Mouse (Mus musculus): ENCODE measurements at regions not wholly inside any gene's neighbourhood (a gene's known extent, or its start where the extent isn't known, plus 50 kb on each side); places are given as distances from the start of the nearest gene placed in this dataset.

DNA sequence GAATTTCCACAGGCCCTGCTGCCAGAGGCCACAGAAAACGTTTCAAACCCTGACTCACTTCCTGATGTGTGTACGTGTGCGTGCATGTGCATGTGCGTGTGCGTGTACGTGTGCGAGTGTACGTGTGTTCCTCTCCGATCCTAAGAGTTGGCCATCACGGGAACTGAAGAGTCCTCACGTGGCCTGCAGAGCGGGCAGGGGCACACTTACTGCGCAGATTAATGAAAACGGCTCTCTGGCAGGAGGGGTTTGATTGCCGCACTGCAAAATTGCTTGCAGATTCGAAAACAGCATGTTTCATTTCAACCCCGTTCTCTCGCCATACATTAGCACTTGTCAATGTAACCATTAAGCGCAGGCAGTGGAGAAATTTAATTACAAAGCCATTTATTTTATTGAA is 135.0 kb upstream of the Six2 start:
- DNase-seq: no peak

DNA sequence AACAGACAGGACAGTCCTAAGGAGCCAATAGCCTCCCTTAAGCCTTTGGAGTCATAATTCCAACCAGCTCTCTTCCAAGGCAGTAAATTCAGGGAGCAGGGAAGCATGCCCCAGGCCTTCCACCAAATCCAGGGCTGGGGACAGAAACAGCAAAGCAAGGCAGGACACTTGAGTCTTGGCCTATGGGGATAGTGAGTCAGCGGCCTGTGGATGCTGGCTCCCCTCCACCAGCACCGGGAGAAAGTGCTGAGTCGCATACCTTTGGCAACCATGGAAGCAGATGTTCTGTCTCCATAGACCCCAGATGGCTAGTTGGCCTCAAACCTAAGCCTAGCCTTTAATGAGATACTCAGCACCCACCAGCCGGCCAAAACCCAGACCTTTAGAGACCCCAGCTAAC is 133.8 kb upstream of the Six2 start:
- no peak for DNase-seq

DNA sequence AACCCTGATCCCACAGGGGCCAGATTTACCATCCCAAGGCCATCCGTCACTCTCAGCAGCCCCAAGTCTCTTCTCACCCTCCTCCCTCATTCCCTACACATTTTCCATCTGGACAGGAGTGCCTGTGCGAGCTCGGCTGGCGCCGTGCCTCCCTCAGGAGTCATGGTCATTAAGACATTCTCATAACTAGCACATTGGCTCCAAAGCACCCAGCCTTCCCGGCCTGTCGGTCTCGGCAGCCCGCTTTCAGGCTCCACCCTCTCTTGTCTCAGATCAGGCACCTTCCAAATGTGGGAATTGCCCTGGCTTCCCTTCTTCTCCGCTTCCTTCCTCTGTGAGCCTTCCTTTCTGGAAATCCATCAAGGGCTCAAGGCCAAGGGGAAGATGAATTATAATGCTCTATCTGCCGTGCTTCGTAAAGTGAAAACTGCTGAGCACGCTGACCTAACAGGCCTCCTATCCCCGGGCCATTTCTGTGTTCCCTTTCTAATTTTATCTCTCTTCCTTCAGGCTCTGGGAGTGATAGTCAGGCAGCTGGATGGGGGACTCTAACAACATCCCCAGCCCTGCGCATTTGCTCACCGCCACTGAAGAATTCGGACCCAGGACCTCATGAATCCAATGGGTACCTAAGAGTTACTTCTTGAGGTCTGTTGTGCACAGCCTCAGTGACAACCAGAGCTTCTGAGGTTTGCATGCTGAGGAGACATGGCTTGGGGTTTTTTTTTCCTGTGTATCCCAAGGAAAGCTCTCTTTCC is 130.2 kb upstream of the Six2 start:
- DNase-seq: no peak

DNA sequence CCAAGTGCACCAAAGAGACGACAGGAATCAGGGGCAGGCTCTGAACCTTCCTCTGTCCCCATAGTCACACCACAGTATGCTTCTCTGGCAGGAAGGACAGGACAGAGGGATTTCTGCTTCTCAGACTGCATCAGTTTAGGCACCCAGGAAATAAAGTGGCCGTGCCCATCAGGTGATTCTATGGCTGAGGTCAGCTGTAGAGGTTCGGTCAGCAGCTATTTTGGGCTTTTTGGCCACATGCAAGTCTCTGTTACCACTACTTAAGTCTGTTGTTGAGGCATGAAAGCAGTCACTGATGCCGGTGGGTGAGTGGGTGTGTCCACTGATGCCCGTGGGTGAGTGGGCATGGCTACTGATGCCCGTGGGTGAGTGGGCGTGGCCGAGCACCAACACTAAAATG is 128.4 kb upstream of the Six2 start:
- DNase-seq: no peak

DNA sequence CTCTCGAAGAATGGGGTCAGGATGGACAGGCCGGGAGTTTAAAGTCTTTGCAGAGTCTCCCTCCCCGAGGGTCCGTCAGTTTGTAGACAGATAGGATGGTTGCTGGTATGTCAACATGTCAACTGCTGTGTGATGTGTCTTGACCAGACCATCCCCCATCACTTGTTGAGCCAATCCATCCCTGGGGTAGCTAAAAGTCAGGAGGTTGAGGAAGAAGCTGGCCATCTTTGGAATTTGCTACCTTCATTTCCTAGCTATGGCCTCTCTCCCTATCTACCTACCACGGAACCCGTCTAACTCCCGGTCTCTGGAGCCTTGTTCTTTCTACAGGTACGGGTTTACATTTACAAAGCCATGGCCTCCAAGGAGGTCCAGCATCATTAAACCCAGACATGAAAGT is 128.0 kb upstream of the Six2 start:
- DNase-seq: no peak

DNA sequence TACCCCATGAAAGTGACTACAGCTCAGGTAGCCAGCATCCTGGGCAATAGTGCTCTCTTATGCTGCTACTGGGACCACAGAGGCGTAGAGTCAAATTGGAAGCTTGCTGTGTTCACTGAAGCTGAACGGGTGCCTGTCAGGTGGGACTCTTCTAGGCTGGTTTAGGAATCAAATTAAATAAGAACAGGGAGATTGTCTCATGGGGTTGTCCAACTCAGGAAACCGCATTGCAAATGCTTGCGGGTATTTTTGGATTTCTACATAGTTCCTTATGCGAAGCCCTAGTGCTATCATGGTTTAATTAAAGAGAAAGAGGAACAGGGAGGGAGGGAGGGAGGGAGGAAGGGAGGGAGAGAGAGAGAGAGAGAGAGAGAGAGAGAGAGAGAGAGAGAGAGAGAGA is 120.5 kb upstream of the Six2 start:
- no peak for DNase-seq

DNA sequence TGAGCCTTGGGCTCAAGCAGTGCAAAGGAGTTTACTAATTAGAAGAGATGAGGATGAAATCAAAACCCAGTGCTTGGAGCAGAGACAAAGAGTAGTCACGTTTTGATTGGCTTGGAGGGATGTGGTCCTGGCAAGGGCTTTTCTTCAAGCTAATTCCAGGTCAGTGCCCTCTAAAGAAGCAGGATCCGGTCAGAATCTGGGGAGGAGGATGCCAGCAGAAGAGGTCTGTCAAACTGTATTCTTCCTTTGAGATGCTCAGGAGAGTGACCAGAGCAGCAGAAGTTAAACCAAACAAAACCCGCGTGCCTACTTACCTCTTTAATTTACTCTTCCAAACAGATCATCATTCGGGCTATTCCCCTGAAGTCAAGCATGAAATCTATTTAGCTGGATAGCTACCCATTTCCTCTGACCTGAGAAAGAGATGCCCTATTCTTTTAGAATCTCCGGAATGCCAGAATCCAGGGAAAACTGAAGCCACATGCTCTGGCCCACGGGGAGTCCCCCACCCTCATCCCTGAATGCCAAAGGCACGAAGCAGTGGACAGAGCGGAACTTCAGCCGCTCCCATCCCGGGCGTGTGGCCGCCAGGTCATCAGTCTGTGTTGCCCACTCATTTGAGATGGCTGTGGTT is 117.8 kb upstream of the Six2 start:
- no peak for DNase-seq

DNA sequence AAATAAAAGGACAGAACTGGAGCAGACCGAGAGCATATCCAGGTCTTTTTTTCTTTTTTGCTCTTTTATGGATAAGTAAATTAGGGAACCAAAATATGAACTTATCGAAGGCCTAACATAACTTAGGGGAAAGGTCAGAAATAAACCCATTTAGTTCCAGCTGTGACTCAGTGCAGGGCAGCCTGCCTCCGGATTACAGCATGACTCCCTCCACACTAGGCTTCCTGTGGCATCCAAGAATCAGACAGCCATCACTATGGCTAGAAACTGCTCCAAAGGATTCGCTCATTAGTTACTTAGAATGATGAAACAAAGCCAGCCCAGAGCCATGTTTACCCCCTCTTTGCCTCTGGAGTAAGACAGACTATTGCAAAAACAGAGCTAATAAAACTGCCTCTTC is 116.6 kb upstream of the Six2 start:
- DNase-seq: no peak

DNA sequence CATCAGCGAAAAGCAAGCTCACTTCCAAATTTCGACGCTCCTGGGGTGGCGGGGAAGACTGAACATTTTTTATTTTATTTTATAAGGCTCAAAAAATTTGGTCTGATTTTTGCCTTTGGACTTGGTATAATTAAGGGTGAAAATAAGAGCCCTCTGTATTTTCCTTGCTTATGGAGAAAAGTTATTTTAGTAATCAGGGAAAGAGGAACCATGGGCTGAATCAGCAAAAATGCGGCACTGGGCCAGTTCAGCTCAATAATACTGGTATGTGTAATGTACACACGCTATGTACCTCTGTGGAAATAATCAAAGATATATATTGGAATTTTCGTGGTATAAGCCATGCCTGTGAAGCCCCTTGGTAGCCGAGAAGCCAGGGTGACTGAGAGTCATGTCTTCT is 113.7 kb upstream of the Six2 start:
- no peak for DNase-seq

DNA sequence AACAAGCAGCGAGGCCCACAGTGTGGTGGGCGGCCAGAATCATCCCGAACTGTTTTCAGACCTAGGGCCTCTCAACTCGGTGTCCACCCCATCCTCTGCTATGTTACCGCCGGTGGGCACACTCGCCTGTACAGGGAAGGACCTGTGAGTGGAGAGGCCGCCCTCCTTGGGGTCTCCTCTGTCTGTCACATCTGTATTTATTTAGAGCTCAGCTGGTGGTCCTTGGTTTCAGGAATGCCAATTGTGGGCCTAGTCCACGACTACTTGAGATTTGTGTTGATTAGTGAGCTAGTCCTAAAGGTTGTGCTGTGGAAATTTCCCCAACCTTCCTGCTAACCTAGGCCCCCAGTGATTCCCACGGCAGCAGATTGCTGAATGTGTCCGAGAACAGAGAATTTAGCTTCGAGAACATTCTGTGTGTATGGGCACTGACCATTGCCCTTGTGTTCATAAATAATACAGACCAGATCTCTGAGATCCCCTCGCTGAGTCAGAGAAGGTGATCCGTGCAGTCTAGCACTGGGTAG is 113.1 kb upstream of the Six2 start:
- DNase-seq: no peak

DNA sequence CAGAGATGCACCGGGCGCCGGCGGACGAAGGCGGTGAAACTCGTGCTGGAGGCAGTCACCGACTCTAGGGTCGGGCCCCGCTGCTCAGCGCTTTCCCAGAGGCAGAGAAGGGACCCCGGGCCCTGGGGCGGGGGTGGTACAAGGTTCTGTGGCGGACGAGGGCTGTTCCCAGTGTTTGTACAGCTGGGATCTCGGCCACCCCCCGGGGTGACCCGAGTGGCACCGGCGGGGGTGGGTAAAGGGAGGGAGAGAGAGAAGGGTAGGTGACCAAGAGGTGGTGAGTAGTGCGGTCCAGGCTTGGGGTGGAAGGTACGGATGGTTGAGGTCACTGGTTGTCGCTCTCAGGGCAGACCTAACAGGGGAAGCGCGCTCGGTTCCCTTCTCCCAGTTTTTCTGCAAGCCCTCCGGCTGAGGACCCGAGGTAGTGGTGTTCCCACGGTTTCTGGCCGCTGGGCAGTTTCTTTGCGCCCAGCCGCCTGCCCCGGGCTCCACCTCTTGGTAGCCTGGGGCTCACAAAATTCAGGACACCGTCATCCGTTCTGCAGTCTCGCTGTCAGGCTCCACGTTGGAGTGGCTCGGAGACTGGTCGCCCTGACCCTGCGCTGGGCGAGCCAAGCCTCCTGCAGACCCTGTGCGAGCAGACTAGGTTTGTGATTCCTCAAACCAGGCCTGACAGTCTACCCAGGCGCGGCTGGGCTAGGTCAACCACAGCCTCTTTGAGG is 112.4 kb upstream of the Six2 start:
- no peak for DNase-seq

DNA sequence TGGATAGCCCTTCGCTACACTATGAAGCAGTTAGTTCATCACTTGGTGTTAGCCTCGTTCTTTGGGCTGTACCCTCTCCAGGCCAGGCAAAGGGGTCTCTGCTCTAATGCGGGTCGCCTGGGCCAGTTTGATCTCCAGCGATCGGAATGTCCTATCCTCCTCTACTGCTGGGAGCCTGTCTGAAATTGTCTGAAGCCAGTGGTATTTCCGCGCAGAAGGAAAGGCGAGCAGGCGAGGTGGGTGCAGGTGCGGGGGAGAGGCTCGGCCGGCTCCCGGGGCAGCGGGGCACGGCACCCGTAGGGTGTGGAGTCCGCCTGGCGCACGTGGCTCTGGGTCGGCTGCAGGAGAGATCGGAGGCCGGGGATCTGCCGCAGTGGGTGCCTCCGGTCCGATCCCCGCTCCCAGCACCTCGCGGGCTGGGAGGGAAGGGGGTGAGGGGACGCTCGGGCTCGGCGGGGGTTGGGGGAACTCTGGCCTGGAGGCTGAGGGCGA is 111.8 kb upstream of the Six2 start:
- no peak for DNase-seq

DNA sequence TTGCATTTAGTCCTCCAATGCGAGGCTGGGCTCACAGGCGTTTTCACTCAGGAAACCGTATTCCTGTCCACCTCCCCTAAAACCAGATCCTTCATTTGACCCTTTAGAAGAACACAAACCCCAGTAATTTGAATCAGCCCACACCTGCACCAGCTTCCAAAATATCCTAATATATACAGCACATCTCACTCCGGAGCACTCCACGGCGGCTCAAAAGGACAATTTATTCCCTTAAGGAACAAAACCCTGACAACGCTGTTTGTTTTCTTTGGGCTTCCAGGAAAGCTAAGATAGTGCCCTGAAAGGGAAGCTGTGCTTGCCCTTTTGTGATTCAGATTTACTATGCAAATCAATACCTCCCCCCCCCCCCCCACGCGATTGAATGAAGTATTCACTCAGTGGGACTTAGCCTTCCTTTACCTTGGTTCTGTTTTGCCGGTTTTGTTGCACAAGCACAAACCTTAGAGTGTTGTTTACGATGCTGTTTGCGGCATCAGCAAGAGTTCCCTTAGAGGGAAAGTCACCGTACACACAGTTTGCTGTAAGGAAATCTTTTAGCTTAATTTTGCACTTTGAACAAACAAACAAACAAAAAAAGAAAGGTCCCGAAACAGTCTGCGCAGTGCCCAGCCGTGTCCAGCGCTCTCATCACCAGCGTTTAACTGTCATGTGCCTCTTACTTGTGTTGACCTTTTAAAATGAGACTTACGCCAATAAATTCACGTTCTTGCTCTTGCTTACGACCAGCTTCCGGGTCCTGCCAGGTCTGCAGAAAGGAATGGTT is 111.2 kb upstream of the Six2 start:
- DNase-seq: no peak

DNA sequence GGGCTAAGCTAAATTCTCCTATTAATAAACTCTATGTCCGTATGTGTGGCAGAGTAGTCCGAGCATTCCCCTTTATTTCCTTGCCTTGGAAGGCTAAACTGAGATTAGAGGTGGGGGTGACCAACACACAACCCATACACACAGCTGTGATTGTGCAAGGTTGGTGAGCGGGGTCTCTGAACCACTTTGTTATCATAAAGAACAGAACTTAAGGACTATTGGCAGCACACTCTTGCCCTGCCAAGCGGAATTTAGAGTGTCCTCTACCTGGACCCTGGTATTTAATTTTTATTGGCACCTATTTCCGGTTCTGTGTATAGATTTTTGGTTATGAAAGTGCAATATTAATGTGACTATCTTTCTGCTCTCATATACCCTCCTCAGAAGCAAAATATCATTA is 109.7 kb upstream of the Six2 start:
- no peak for DNase-seq

DNA sequence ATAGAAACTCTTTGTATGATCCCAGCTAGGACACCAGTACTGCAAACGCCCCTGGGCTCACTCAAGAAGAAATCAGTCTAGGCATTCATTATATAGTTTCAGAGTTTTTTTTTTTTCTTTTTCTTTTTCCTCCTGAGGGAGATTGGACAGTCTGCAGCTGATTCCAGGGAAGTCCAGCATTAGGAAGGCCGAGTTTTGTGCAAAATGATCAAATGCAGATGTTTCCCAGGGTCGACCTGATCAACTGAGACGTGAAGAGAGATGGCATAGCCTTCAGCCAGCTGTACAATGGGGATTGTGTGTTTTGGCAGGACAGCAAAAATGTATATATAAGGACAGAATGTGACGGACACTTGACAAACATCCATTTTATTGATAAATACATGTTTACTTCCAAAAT is 107.7 kb upstream of the Six2 start:
- no peak for DNase-seq

DNA sequence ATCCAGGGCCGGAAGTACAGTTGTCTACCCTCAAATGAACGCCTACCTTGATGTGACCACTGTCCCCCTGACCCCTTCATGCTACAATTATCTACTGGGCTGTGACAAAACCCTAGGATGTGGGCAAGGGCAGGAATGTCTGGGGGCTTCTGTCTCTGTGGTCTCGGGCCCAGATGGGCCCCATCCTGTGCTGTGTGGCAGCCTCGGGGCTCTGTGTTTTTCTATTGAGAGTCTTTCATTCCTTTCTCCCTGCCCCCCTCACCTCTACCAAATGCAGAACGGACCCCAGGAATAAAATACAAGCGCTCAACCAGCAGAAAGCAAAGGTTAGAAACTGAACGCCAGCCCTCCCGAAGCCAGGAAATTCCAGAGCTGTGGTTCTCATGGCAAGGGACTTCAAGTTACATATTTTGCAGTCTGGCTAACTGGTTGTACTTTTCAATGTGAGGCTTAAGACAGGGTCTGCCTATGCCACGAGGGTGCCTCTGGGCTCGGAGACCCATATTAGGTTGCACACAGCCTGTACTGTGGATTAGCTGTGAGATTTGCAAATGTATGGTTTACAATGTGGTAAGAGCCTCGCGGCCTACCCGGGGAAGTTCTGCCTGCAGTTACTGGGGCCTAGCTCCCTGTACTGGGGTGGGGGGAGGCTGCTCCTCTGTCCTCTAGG is 97.7 kb upstream of the Six2 start:
- no peak for DNase-seq

DNA sequence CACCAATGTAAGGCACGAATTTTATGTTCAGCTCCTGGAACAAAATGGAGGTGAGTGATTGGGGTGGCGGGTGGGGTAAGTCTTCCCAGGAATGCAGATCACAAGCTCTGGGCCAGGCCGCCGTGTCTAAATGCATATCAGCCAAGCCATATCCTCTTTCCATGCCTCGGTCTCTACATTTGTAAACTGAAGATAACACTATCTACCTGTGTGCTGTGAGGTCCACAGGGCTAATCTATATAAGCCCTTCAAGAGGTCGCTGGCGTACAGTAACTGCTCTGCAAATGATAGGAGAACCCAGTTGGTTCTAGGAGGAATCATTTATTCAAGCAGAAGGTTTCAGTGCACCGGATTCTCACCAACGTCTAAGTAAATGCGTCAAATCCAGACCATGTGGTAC is 92.4 kb upstream of the Six2 start:
- DNase-seq: no peak

DNA sequence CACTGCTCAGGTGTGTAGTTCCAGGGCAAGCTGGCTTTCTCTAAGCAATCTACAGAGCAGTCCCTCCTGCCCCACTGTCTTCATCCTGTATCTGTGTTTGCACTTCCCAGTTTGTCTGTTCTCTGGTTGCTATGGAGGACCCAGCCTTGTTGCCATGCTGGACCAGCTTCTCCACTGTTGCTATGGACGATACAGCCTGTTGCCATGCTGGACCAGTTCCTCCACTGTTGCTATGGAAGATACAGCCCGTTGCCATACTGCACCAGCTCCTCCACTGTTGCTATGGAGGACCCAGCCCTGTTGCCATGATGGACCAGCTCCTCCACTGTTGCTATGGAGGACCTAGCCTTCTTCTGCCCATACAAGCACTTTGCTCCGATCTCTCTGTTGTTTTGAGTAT is 88.8 kb upstream of the Six2 start:
- no peak for DNase-seq

DNA sequence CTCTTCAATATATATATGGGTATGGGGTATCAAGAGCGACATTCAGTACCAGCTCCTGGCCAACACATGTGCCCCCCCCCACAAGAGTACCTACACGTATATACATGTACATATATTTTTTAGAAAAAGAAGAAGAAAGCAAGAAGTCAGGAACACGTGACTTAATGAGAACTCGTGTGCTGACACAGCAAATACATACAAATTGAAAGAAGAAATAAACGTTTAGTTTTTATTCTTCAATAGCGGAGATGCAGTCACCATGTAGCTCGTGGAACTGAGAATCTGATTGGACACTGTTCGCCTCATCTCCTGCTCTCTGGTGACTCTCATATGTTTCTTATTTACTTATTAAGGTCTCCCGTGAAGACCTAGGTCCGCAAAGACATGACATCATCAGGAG is 80.3 kb upstream of the Six2 start:
- no peak for DNase-seq

DNA sequence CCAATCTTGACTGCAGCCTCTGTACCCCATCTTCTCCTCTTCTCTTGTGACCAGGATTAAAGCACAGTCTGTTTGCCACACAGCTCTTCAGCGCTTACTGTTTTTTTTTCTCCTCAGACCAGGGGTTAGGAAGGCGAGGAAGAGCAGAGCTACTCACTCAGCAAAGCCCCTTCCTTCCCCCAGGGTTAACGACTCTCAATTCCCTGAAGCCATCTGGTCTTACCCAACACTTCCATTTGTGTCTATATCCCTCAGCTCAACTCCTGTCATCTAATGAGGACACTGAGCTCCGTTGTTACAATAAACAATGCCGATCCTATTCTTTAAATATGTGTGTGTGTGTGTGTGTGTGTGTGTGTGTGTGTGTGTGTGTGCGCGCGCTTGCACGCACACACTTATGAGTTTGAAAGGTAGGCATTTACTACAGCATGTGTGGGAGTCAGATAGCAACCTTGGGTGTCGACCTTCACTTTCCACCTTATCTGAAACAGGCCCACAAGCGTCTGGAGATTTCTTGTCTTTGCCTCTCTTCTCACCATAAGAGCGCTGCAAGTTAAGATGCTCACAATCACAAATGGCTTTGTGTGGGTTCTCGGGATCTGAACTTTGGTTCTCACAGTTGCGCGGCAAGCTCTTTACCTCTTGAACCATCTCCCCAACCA is 79.3 kb upstream of the Six2 start:
- DNase-seq: no peak

DNA sequence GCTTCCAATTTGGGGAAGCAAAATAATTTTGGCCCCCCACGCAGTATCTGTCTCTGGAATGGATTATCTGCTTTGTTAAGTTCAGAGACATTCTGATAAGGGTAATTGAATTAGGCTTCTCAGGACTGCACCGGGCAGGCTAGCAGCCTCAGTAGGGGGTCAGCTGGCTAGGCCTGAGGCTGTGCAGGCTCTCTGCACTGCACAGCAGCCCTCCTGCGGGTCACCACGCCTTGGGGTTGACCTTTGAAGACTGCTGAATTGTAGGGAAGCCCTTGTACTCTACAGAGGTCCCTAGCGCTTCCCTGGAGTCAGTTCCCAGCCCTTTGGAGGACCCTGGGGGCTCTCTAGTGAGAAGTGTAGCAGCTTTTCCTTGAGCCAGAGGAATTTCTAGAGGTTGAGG is 78.5 kb upstream of the Six2 start:
- DNase-seq: no peak

DNA sequence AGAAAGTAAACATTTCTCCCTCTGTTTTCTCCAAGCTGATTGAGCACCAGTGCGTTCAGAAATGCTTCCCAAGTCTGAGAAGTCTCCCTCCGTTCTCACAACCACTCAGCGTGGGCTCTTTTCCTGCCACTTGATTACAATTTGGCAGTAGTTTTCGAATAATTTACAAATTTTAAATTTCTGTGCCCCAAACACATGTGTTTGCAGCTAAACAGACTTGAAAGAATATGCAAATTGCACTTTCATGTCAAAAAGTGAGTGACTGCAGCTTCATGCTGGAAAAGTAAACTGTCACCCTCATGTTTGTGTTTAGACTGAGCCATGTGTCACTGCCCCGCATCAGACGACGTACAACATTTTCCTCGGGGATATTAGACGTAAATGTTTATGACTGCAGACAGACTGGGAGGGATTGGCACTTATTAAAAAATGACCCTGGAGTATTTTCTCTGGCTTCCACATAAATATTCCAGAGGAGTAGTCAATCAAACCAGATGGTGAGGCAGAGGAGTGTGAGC is 70.6 kb upstream of the Six2 start:
- DNase-seq: no peak

Data from lung, postnatal 14 days (tissue).